Mouse (Mus musculus) left cerebral cortex, adult 9 months (tissue): Measurements from ENCODE around the gene Rexo4.

Source experiments
- DNase-seq, 2 experiments: peaks; one replicate each; pipeline ENCODE4 v3.0.0; 2022; ENCODE audit warnings: low spot score in 2 of 2

Gene Rexo4

DNA sequence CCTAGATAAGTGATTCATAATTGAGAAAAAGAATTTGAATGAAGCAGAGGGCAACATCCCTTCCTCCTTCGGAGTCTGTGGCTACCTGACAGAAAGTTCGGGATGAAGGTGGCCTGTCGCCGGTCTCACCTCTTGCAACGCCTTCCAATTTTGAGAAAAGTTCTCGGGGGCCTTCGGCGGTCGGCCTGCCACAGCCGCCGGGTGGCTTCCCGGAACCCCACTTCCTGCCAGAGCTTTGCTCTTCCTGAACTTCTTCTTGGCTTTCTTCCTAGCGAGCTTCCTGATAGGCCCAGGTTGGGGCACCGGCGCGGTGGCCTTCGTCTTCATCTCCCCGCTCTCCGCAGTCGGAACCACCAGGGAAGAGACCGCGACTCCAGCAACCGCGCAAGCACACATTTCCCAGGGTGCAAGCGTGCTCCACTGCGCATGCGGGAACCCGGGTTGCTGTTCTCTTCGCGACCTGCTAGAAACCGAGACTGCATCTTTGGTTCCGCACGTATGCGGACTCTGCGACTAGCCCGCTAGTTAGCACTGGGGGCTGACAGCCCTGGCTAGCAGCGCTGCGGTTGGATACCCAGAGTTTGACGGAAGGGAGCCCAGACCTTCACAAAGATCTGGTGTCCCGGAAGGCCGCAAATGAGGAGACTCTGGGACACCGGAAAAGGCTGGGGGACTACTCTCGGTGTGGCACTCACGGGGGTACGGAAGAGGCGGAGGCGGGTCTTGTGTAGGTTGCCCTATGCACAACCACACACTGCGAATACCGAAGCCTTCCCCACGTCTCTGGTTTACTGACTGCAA is at the start of gene Rexo4:
Gene Rexo4 (minus strand): TSS at position 464 of the 801 bp plus-strand sequence.
- peak; percentile 91 to 95 for DNase-seq

DNA sequence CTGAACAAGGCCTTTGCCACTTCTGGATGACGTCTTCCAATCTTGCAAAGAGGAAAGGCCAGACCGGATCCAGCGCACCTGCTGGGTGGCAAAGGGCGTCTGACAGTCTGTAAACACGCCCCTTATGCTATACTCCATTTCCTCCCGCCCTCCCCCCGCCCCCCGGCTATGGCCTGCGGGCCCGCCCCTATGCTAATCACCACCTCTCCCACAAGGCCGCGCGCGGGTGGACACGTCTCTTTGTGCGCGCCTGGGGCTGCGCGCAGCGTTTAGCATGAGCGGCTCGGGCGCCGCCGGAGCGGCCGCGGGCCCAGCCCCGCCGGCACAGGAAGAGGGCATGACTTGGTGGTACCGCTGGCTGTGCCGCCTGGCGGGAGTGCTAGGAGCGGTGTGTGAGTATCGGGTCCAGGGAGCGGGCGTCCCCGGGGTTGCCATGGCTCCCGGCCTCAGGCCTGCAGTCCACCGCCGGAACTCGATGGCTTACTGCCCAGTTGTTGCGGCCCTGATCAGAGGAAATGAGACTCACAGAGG is 45.6 kb upstream of the Rexo4 start, which contains the start of gene Cacfd1:
Gene Cacfd1 (plus strand): TSS at position 213 of the 531 bp plus-strand sequence.
- peak in 1 of 2 experiments; percentile 77 for DNase-seq

DNA sequence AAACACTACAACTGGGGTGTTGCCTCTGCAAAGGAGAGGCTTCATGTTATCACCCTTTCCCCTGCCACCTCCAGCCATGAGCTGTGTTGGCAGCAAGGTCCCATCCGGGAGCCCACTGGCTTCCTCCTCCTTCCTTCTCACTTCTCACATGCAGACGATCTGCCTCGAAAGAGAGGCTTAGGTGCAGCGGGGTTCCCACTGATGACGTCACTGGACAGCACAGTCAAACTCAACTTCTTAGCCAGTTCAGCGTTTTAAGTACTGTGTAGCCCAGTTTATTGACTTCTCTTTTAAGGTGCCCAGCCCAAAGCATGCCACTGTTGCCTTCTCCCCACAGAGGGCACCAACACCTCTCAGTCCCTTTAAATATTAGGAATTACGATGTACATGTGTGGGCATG is 43.5 kb upstream of the Rexo4 start:
- DNase-seq, result no peak

DNA sequence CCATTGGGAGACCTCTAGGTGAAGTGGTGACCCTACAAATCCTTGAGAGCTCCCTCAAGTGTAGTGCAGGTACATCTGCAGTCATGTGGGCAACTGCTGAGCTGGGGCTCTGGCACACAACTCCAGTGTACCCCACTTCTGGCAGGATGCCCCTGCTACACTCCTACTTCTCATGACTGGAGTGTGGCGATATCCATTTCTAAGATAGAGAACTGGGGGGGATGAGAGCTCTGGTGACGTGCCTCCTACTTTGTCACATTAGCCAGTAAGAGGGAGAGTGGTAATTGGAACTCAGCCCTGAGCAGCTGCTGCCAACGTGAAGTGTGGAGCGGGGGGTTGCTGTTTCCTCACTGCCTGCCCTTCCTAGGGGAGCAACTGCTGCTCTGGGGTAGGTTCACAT is 42.1 kb upstream of the Rexo4 start:
- peak in 1 of 2 experiments; percentile 49 for DNase-seq

DNA sequence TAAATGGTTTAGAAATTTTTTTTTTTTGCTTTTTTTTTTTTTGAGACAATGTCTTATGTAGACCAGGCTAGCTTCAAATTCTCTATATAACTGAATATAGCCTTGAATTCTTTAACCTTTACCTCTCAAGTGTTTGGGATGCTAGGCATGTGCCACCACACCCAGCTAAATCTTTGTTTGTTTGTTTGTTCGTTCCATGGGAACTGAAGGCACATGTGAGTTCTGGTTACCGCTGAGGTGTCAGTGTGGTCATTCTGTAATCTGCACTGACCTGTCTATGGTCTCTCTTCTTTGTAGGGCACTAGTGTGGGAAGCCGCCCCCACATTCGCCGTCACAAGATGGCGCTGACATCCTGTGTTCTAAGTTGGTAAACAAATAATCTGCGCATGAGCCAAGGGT is 33.8 kb upstream of the Rexo4 start:
- no peak for DNase-seq

DNA sequence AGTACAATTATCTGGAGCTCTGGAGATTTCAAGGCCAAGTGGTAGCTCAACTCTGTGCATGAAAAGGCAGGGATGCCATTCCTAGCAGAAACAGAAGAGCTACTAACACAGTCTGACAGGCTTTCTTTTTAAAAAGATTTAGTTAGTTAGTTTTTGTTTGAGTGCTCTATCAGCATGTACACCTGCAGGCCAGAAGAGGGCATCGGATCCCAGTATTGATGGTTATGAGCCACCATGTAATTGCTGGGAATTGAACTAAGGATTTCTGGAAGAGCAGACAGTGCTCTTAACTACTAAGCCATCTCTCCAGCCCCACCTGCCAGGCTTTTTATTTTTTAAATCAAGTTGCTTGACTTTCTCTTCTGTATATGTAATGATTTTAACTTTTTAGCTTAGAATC is 33.3 kb upstream of the Rexo4 start:
- no peak for DNase-seq

DNA sequence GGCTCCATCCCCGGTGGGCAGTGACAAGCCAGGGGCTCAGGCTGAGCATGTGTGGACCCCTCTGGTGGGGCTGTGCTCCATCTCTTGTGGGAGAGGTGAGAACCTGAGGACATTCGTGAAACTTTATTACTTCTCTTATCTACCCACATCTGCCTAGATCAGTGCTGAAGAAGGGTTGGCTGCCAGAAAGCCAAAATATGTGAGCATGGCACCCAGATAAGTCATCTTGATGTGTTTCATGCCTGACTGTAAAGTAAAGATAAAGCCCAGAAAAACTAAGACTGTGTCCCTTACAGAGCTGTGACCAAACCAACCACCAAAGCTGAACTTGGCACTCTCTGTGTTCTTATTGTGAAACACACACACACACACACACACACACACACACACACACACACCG is 29.8 kb upstream of the Rexo4 start:
- no peak for DNase-seq

GRCm38 (mm10) chr2:26984640-26985039 is 20.5 kb upstream of the Rexo4 start:
- no peak for DNase-seq

DNA sequence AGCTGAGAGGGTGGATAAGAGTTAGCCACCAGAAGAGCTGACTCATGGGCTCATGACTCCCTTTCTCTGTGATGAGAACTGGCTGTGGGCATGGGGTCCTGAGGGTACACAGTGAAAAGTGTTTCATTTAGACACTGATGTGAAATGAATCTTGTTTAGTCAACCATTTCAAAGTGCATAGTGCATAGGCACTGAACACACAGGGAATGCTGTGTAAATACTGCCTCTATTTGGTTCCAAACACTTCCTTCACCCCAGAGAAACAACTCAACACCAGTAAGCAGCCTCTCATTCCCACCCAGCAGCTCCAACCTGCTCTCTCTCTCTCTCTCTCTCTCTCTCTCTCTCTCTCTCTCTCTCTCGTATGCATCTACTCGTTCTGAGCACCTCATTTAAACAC is 20.0 kb upstream of the Rexo4 start:
- DNase-seq, result no peak

DNA sequence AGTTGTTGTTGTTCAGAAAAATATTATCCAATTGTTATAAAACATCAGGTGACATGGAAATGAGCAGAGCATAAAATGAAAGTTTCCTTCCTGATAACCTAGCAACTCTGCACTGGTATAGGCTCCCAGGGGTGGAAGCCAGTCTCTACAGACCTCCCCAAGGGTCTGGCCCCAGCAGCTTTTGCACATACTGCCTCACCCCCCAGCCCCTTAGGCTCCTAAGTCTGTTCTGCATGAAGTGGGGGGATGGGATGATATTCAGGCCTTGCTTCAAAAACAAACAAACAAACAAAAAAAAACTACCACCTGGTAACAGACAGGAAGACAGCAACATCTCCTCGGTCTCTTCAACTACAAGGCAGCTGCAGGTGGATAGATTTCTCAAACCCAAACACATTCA is 16.2 kb upstream of the Rexo4 start:
- no peak for DNase-seq

- no peak for DNase-seq
Observed at GRCm38 (mm10) chr2:26973960-26974359, 9.8 kb upstream of the Rexo4 start.

- no peak for DNase-seq
Observed at GRCm38 (mm10) chr2:26973116-26973515, 8.9 kb upstream of the Rexo4 start, which contains the start of gene Adamts13. TSS of gene Adamts13 (plus strand) at chr2:26973416.

DNA sequence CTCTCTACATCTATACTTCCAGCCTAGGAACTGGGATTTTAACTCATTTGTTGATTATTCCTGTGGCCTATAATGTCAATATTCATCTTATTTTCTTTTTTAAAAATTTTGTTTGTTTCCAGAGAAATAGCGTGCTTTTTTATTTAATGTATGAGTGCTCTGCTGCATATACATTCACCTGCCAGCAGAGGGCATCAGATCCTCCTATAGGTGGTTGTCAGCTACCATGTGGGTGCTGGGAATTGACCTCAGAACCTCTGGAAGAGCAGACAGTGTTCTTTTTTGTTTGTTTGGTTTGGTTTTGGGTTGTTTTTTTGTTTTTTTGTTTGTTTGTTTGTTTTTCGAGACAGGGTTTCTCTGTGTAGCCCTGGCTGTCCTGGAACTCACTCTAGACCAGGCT is 3.1 kb upstream of the Rexo4 start:
- no peak for DNase-seq

- DNase-seq, result no peak
Observed at GRCm38 (mm10) chr2:26964724-26965370, 661 bp upstream of the Rexo4 start.

DNA sequence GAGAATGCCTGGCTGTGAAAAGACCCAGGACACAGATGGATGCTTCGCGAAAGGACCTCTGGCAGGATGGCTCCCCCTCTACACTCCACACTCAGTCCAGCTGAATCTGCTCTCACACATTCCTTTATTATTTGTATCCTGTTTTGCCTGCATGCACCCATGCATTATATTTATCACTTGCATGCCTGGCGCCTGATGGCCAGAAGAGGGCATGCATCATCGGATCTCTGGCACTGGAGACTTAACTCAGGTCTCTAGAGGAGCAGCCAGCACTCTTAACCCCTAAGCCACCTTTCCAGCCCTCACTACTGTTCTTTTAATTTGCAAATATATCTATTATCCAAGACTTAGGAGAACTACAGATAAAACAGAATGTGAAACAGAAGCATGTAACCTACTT is 3.4 kb downstream of the Rexo4 start:
- no peak for DNase-seq

GRCm38 (mm10) chr2:26957488-26957859 is 6.7 kb downstream of the Rexo4 start:
- DNase-seq, result no peak

DNA sequence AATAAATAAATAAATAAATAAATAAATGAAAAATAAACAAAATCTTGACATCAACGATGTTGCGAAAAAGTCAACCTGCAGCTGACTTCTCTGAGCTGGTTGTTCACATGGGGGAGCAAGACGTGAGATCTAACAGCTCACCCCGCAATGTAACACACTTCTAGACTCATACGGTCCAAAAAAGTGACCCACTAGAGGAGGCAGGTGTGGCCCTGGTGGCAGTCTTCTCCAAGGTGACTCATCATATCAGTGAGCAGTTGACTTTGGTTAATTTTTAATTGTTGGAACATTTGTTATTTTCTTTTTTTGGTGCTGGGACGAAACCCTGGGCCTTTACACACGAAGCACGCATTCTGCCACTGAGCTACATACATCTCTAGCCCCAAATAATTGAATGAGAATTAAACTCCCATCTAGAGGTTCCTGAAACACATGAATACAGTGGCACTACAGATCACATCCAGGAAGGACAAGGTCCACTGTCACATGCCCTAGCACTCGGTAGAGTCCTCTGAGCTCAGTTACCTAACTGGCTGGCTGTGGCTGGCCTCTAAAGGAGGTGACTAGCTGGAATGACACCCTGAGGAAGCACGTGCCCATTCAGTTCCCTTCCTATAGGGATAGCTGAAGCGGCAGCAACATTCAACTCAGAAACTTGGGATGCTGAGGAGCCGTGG is 7.2 kb downstream of the Rexo4 start:
- no peak for DNase-seq

DNA sequence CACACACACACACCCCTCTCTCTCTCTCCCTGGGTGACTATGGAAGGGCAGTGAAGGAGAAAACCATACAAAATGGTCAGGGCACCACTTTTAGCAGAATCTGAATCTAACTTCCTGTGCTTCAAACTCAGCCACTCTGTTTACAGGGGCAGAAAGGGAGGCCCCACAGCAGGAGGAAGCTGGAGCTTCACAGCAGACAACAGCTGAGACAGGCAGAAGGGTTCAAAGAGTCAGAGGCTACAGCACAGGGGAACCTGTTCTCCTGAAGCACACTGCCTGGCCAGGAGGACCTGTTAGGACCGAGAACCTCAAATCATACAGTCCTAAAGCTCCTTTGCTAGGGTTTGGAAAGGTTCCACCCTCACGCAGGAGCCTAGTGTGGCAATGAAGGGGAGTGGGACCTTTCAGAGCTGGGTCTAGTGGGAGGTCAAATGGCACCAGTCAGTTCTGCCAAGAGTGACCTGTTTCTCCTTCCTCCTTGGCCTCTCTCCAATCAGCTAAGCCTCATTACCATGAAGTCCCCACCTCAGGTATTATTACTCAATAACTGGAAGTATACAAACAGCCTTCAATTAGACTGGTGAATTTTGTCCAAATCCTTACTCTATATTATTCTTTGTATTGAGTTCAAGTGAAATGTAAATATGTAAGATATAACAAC is 9.3 kb downstream of the Rexo4 start:
- no peak for DNase-seq

- no peak for DNase-seq
Observed at GRCm38 (mm10) chr2:26952866-26953265, 11.3 kb downstream of the Rexo4 start.

DNA sequence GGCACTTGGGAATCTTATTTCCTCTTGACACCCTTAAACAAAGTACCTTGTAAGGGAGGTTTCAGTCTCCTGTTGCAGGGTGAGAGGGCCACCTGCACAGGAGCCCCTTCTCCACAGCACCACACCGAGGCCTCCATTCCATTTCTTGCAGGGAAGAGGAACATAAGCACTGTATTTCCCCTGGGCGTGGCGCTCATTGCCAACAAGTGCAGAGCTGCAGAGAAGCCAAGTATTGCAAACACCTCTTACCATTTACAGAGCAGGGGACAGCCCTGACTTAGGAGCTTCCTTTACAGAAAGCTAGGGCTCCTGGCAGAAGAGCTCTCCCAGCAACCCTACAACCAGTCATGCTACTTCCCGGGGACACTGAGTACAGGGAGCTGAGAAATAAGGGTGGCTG is 12.0 kb downstream of the Rexo4 start:
- DNase-seq, result no peak

GRCm38 (mm10) chr2:26951346-26951905 is 12.8 kb downstream of the Rexo4 start:
- no peak for DNase-seq

GRCm38 (mm10) chr2:26950411-26950810 is 13.8 kb downstream of the Rexo4 start:
- DNase-seq, result no peak
